Mouse (Mus musculus) C2C12 (cell line): ENCODE data around the gene Glrx.

Experiments used
- CEBPB ChIP-seq: IDR thresholded peaks from one replicate; pipeline ENCODE4 v1.6.1; 2011; ENCODE audit warnings: low read depth, mild to moderate bottlenecking, control low read depth, moderate library complexity
- CTCF ChIP-seq: IDR thresholded peaks from one replicate; pipeline ENCODE4 v1.5.1; 2011; ENCODE audit not compliant: control insufficient read depth, insufficient read depth, insufficient read length
- FOSL1 ChIP-seq: IDR thresholded peaks from one replicate; pipeline ENCODE4 v1.8.0; 2011; ENCODE audit warnings: mild to moderate bottlenecking, low read length; ENCODE audit not compliant: poor library complexity, insufficient read depth, severe bottlenecking
- MAX ChIP-seq: IDR thresholded peaks from one replicate; pipeline ENCODE4 v1.6.1; 2011; ENCODE audit warnings: mild to moderate bottlenecking, control low read depth
- MYOD1 ChIP-seq: IDR thresholded peaks from one replicate; pipeline ENCODE4 v1.6.1; 2011; ENCODE audit warnings: low read depth; ENCODE audit not compliant: control insufficient read depth, insufficient read length
- MYOG ChIP-seq: IDR thresholded peaks from one replicate; pipeline ENCODE4 v1.6.1; 2011; ENCODE audit not compliant: control insufficient read depth, insufficient read length; ENCODE audit errors: extremely low read depth
- USF1 ChIP-seq: IDR thresholded peaks from one replicate; pipeline ENCODE4 v1.6.1; 2011; ENCODE audit warnings: low read depth, mild to moderate bottlenecking, control low read depth, moderate library complexity

DNA sequence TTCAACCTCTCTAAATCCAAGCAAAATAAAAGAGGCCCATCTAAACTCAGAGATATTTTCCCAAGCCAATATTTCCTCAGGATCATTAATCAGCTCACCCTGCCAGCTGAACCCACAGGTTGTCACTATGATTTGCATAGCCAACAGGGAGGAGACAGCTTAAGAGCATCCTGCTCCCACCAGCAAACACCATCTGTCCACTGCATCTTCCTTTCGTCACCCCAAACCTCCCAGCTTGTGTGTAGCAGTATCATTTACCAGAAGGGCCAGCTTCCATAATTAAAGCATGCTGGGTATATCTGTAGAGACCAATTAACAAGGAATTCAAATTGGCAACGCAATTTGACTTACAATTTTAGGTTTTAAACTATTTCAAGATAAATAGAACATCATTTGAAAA lies 40.8 kb downstream of the Glrx start:
- no peak for TF ChIP-seq CTCF
- no peak for TF ChIP-seq USF1
- no peak for TF ChIP-seq MAX
- TF ChIP-seq MYOD1, result no peak
- TF ChIP-seq CEBPB, result no peak
- no peak for TF ChIP-seq FOSL1
- no peak for TF ChIP-seq MYOG
